Mouse (Mus musculus) midbrain, postnatal 0 days (tissue): ENCODE results near the gene Gm28043. TPM values are rescaled to one million over a fixed set of nuclear protein-coding genes. Genes with fewer than 3 reads are reported as not detected.

Experiments used
- ATAC-seq: fragments of 200-750 bp; cut with Nextera tagmentation; 2 replicates; pipeline ENCODE4 v1.8.0; 2017; ENCODE audit warnings: moderate number of reproducible peaks, mild to moderate bottlenecking, moderate TSS enrichment, moderate library complexity; ENCODE audit not compliant: low FRiP score
- DNase-seq: peaks from one replicate; pipeline ENCODE4 v3.0.0-alpha.2; 2015; ENCODE audit warnings: low spot score
- H3K27ac ChIP-seq: fragments of 300-500 bp; sonication (generic); 2 replicates; pipeline ENCODE4 v1.5.1; 2014; ENCODE audit warnings: low read depth, mild to moderate bottlenecking, low read length, mixed read lengths
- H3K27me3 ChIP-seq: fragments of 300-500 bp; sonication (generic); 2 replicates; pipeline ENCODE4 v1.6.1; 2014; ENCODE audit warnings: low read length, control low read depth, mixed read lengths; ENCODE audit not compliant: insufficient read depth
- H3K36me3 ChIP-seq: fragments of 300-500 bp; sonication (generic); 2 replicates; pipeline ENCODE4 v1.6.1; 2014; ENCODE audit warnings: low read length, control low read depth, mixed read lengths; ENCODE audit not compliant: insufficient read depth
- H3K4me1 ChIP-seq: fragments of 300-500 bp; sonication (generic); 2 replicates; pipeline ENCODE4 v1.6.1; 2014; ENCODE audit warnings: mild to moderate bottlenecking, control low read depth, antibody characterized with exemption, low read length, mixed read lengths; ENCODE audit not compliant: insufficient read depth
- H3K4me2 ChIP-seq: fragments of 300-500 bp; sonication (generic); 2 replicates; pipeline ENCODE4 v1.6.1; 2014; ENCODE audit warnings: low read depth, mild to moderate bottlenecking, low read length, mixed read lengths; ENCODE audit not compliant: poor library complexity, severe bottlenecking
- H3K4me3 ChIP-seq: fragments of 300-500 bp; sonication (generic); 2 replicates; pipeline ENCODE4 v1.5.1; 2014; ENCODE audit warnings: low read depth, mild to moderate bottlenecking, low read length, moderate library complexity
- H3K9ac ChIP-seq: fragments of 300-500 bp; sonication (generic); replicated peaks from 2 replicates; pipeline ENCODE4 v1.6.1; 2014; ENCODE audit warnings: mild to moderate bottlenecking, low read length, moderate library complexity, mixed read lengths; ENCODE audit not compliant: poor library complexity, severe bottlenecking
- H3K9me3 ChIP-seq: fragments of 300-500 bp; sonication (generic); 2 replicates; pipeline ENCODE4 v1.6.1; 2016; ENCODE audit warnings: low read length, control low read depth
- CTCF ChIP-seq: IDR thresholded peaks from 2 replicates; pipeline ENCODE4 v1.5.1; 2016; ENCODE audit warnings: antibody characterized with exemption, mild to moderate bottlenecking
- WGBS: fragments of 180-500 bp; shearing (Covaris S2); extraction: QIAGEN DNeasy Blood & Tissue Kit; methylation state at CpG from one replicate; pipeline ENCODE4 v1.1.7; 2014; 5-methylcytosine and 5-hydroxymethylcytosine counted together
- polyA plus RNA-seq: library from polyadenylated mRNA; unstranded; fragments of >200 nt; fragmentation: Nextera tagmentation; extraction: Ambion mirVana; gene quantifications from 2 replicates; pipeline ENCODE4 v1.2.1, GENCODE M21; 2015
- total RNA-seq: library from RNA; depleted of rRNA; stranded (reverse); fragments of >200 nt; gene quantifications from 2 replicates; pipeline ENCODE4 v1.2.3, GENCODE M21; 2014

The Gm28043 gene
- total and polyA plus RNA-seq, 2 experiments from 2014 or later, result 1.7 to 3.8 TPM

DNA sequence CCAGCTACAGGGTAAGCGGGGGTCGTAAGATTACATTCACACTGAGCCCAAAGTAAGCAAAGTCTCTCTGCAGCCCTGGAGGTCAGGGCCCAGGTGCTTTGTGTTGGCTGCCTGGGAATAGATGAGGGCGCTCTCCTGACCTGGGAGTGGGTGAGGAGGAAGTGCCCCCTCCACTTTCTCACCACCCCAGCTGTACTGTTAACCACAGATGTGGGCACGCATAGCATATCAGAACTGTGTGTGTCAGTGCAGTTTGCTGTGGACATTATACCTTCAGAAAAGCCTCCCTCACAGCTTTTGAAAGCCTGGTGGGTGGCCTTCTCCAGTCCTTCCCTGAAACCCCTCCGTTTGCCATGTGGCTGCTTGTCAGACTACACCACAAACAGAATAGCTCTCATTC, 30.4 kb upstream of the Gm28043 start:
- Histone ChIP-seq H3K4me2 (no peak overlapping the region), H3K27me3 (no peaks in the 10 kb centered on the region), H3K9me3 (no peaks in the 10 kb centered on the region), H3K9ac (no peak overlapping the region), H3K4me3 (no peak overlapping the region), H3K4me1 (0 out of 2 replicates have a peak, but pooled peaks cover 2% of the 10 kb centered on the region), H3K27ac (no peak overlapping the region), H3K36me3 (peaks cover 41% of the 10 kb centered on the region)
- DNase-seq (no peak), ATAC-seq (no peak)
- WGBS, result 81% methylated on average over 5 of the region's 5 CpGs
- TF ChIP-seq CTCF, result no peak

DNA sequence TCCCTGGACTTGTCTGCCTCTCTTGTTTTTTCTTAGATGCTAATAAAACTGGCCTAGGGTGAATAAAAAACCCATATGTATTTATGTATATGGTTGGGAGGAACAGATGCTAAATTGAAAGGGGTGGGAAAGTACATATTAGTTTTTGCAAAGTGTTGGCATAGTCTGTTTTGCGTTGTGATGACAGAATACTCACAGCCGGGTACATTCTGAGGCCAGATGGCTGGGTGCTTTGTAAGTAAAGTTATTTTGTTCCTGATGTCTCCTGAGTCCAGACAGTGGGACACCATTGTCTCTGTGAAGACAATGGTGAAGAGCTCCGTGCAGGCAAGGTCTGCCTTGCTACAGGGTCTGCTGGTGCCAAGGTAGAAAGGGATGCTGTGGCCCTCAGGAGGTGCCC, 29.9 kb upstream of the Gm28043 start:
- DNase-seq, result no peak
- no peak for ATAC-seq
- no peak overlapping the region for H3K4me2 ChIP-seq

GRCm38 (mm10) chr17:29585446-29585845, 29.2 kb upstream of the Gm28043 start:
- 93% methylated on average over 6 of the region's 6 CpGs for WGBS
- Histone ChIP-seq H3K27me3 (no peaks in the 10 kb centered on the region), H3K9me3 (no peaks in the 10 kb centered on the region), H3K4me2 (no peak overlapping the region), H3K4me3 (no peak overlapping the region), H3K9ac (no peak overlapping the region), H3K4me1 (0 out of 2 replicates have a peak, but pooled peaks cover 2% of the 10 kb centered on the region), H3K27ac (no peak overlapping the region), H3K36me3 (peaks cover 35% of the 10 kb centered on the region)
- no peak for DNase-seq
- no peak for TF ChIP-seq CTCF
- no peak for ATAC-seq

More for the DNA sequence above, 29.9 kb upstream of the Gm28043 start:
- H3K9me3 ChIP-seq, result no peaks in the 10 kb centered on the region
- peaks cover 37% of the 10 kb centered on the region for H3K36me3 ChIP-seq
- no peaks in the 10 kb centered on the region for H3K27me3 ChIP-seq
- no peak overlapping the region for H3K27ac ChIP-seq
- H3K4me1 ChIP-seq, result 0 out of 2 replicates have a peak, but pooled peaks cover 2% of the 10 kb centered on the region
- H3K4me3 ChIP-seq, result no peak overlapping the region
- WGBS, result 64% methylated on average over 3 of the region's 3 CpGs
- TF ChIP-seq CTCF, result no peak
- no peak overlapping the region for H3K9ac ChIP-seq

GRCm38 (mm10) chr17:29586921-29587320, 27.8 kb upstream of the Gm28043 start:
- H3K9me3 ChIP-seq, result no peaks in the 10 kb centered on the region
- no peak for DNase-seq
- no peak overlapping the region for H3K4me2 ChIP-seq
- peaks cover 29% of the 10 kb centered on the region for H3K36me3 ChIP-seq
- no peak for ATAC-seq
- H3K4me1 ChIP-seq, result 0 out of 2 replicates have a peak, but pooled peaks cover 2% of the 10 kb centered on the region
- no peak for TF ChIP-seq CTCF
- H3K27ac ChIP-seq, result no peak overlapping the region
- H3K9ac ChIP-seq, result no peak overlapping the region
- no peaks in the 10 kb centered on the region for H3K27me3 ChIP-seq
- 88% methylated on average over 9 of the region's 9 CpGs for WGBS
- no peak overlapping the region for H3K4me3 ChIP-seq

DNA sequence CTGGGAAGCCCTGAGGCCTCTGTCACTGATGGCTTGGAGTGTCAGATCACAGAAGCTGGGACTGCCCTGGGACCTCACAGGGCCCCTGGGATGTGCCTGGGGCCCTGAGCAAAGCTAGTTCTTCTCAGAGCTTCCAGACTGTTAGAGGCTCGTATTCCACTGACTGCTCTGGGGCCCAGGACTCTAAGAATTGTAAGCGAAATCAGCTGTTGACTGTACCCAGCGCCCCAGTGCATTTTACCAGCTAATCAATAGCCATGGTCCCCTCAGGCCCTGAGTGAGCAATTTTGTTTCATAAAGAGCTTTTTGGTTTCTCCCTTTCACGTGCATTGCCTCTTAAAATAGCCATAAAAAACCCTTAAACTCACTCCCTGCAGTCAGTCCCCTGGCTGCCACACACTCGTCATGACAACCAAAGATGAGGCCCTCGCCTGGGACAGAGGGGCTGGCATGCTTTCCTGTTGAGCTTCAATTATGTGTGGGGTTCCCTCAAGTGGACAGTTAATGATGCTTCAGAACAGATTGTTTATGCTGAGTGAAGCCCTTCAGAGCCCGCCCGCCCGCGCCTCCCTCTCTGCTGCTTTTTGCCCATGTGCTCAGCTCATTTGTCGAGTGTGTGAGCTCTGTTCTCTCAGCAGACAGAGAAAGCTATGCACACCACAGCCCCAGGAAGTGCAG, 25.3 kb upstream of the Gm28043 start:
- H3K36me3 ChIP-seq, result 0 out of 2 replicates have a peak, but pooled peaks cover 16% of the 10 kb centered on the region
- DNase-seq (peak; percentile 81), ATAC-seq (peak; percentile 58; the same call in 1 of the 2 replicates)
- 0 out of 2 replicates have a peak, but pooled peaks have one; percentile 1 for TF ChIP-seq CTCF
- H3K9me3 ChIP-seq, result no peaks in the 10 kb centered on the region
- no peaks in the 10 kb centered on the region for H3K27me3 ChIP-seq
- no peak overlapping the region for H3K4me2 ChIP-seq
- H3K4me1 ChIP-seq, result 0 out of 2 replicates have a peak, but pooled peaks cover 2% of the 10 kb centered on the region
- no peak overlapping the region for H3K4me3 ChIP-seq
- WGBS, result 37% methylated on average over 11 of the region's 11 CpGs
- no peak overlapping the region for H3K9ac ChIP-seq
- peak overlapping the region; percentile 63; the same call in 1 of the 2 replicates for H3K27ac ChIP-seq
